Mouse (Mus musculus) ES-E14 (cell line): ENCODE results near the gene Ahnak2.

Experiments
- MAFK ChIP-seq: IDR thresholded peaks from 2 replicates; pipeline ENCODE4 v1.6.1; 2014; ENCODE audit warnings: mild to moderate bottlenecking, low read depth, low read length, inconsistent platforms; ENCODE audit not compliant: insufficient read depth
- ZC3H11A ChIP-seq: IDR thresholded peaks from 2 replicates; pipeline ENCODE4 v1.6.1; 2012; ENCODE audit warnings: low read depth, mild to moderate bottlenecking, inconsistent platforms, low read length, borderline replicate concordance

DNA sequence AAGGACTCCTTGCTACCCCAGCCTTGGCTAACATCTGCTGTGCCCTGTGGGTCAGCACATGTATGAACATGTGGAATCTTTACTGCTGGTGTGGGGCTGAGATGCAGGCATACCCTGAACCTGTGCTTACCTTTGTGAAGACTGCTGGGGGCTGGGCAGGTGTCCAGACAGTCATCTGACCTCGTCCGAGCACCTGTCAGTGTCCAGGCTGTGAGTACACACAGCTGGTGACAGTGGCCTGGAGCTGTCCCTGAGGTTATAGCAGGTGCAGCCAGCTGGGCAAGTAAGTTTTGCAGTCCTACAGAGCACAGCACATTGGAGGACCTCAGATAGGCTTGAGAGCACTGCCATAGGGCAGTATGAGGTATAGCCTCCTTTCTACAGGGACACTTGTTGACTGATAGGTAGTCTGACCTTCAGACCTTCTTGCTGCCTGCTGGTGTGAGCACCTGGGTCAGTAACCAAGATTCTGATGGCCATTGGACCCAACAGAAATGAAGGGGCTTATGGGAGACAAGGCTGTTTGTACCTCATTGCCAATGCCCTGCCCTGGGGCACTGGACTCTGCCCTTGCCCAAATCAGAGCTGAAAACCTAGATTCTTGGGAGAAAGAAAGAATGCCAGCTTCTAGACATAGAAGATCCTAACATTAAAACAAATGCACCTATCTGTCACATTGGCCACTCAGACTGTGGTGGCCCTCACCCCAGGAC is 68.2 kb downstream of the Ahnak2 start:
- no peak for TF ChIP-seq ZC3H11A
- no peak for TF ChIP-seq MAFK
